Mouse (Mus musculus): ENCODE measurements around the gene Mansc4. TPM values are rescaled to one million over a fixed set of nuclear protein-coding genes. Genes with fewer than 3 reads are reported as not detected.

The Mansc4 gene
- polyA plus RNA-seq, 1 experiment: not detected

GRCm38 (mm10) chr6:147099458-147100277 lies 12.8 kb upstream of the Mansc4 start:
- TF ChIP-seq POLR2A (IDR thresholded peaks at IDR 0.05; ENCODE audit: borderline replicate concordance, low read depth, low read length) (no peak), CTCF (IDR thresholded peaks at IDR 0.05; ENCODE audit: low read depth, low read length) (no peak)
- H3K4me3 ChIP-seq (ENCODE audit: insufficient read depth, low read length): no peak overlapping the region
- H3K27ac ChIP-seq (ENCODE audit: insufficient read depth, low read depth, low read length): no peak overlapping the region
- peaks cover 11% of the 10 kb centered on the region for H3K4me1 ChIP-seq (ENCODE audit: control insufficient read depth, insufficient read depth, low read length)

- Histone ChIP-seq H3K4me1 (ENCODE audit: control insufficient read depth, insufficient read depth, low read length) (peaks cover 26% of the 10 kb centered on the region), H3K27ac (ENCODE audit: insufficient read depth, low read depth, low read length) (no peak overlapping the region), H3K4me3 (ENCODE audit: insufficient read depth, low read length) (no peak overlapping the region)
- TF ChIP-seq CTCF (IDR thresholded peaks at IDR 0.05; ENCODE audit: low read depth, low read length): no peak
- TF ChIP-seq POLR2A (IDR thresholded peaks at IDR 0.05; ENCODE audit: borderline replicate concordance, low read depth, low read length): no peak
Observed at GRCm38 (mm10) chr6:147097346-147097929, 10.6 kb upstream of the Mansc4 start.

- Histone ChIP-seq H3K27ac (ENCODE audit: insufficient read depth, low read depth, low read length) (no peak overlapping the region), H3K4me1 (ENCODE audit: control insufficient read depth, insufficient read depth, low read length) (peaks cover 26% of the 10 kb centered on the region), H3K4me3 (ENCODE audit: insufficient read depth, low read length) (no peak overlapping the region)
- TF ChIP-seq POLR2A (IDR thresholded peaks at IDR 0.05; ENCODE audit: borderline replicate concordance, low read depth, low read length) (no peak), CTCF (IDR thresholded peaks at IDR 0.05; ENCODE audit: low read depth, low read length) (no peak)
Observed at GRCm38 (mm10) chr6:147096934-147097333, 10.1 kb upstream of the Mansc4 start.

- TF ChIP-seq CTCF (IDR thresholded peaks at IDR 0.05; ENCODE audit: low read depth, low read length) (no peak), POLR2A (IDR thresholded peaks at IDR 0.05; ENCODE audit: borderline replicate concordance, low read depth, low read length) (no peak)
- Histone ChIP-seq H3K27ac (ENCODE audit: insufficient read depth, low read depth, low read length) (no peak overlapping the region), H3K4me3 (ENCODE audit: insufficient read depth, low read length) (no peak overlapping the region), H3K4me1 (ENCODE audit: control insufficient read depth, insufficient read depth, low read length) (peaks cover 26% of the 10 kb centered on the region)
Observed at GRCm38 (mm10) chr6:147096109-147096508, 9.3 kb upstream of the Mansc4 start.

GRCm38 (mm10) chr6:147094771-147095170 lies 7.9 kb upstream of the Mansc4 start:
- H3K27ac ChIP-seq (ENCODE audit: insufficient read depth, low read depth, low read length): no peak overlapping the region
- H3K4me1 ChIP-seq (ENCODE audit: control insufficient read depth, insufficient read depth, low read length): peaks cover 28% of the 10 kb centered on the region
- H3K4me3 ChIP-seq (ENCODE audit: insufficient read depth, low read length): no peak overlapping the region
- TF ChIP-seq CTCF (IDR thresholded peaks at IDR 0.05; ENCODE audit: low read depth, low read length) (no peak), POLR2A (IDR thresholded peaks at IDR 0.05; ENCODE audit: borderline replicate concordance, low read depth, low read length) (no peak)

- peak overlapping the region; percentile 86 for H3K4me3 ChIP-seq (ENCODE audit: insufficient read depth, low read length)
- peaks cover 18% of the 10 kb centered on the region for H3K4me1 ChIP-seq (ENCODE audit: control insufficient read depth, insufficient read depth, low read length)
- H3K27ac ChIP-seq (ENCODE audit: insufficient read depth, low read depth, low read length): no peak overlapping the region
- TF ChIP-seq POLR2A (IDR thresholded peaks at IDR 0.05; ENCODE audit: borderline replicate concordance, low read depth, low read length): no peak
- no peak for TF ChIP-seq CTCF (IDR thresholded peaks at IDR 0.05; ENCODE audit: low read depth, low read length)
Observed at GRCm38 (mm10) chr6:147092136-147092535, 5.3 kb upstream of the Mansc4 start.

GRCm38 (mm10) chr6:147091136-147092120 lies 4.6 kb upstream of the Mansc4 start, which contains the start of gene Klhl42:
Gene Klhl42 (plus strand): TSS chr6:147091379.
- TF ChIP-seq CTCF (IDR thresholded peaks at IDR 0.05; ENCODE audit: low read depth, low read length) (no peak), POLR2A (IDR thresholded peaks at IDR 0.05; ENCODE audit: borderline replicate concordance, low read depth, low read length) (peak; percentile 83; the same call in 1 of the 2 replicates)
- Histone ChIP-seq H3K27ac (ENCODE audit: insufficient read depth, low read depth, low read length) (peak within 1 kb of the TSS; percentile 66), H3K4me3 (ENCODE audit: insufficient read depth, low read length) (peak within 1 kb of the TSS; percentile 86), H3K4me1 (ENCODE audit: control insufficient read depth, insufficient read depth, low read length) (peaks cover 18% of the 10 kb centered on the region)

GRCm38 (mm10) chr6:147090191-147090590 lies 3.4 kb upstream of the Mansc4 start:
- Histone ChIP-seq H3K27ac (ENCODE audit: insufficient read depth, low read depth, low read length) (no peak overlapping the region), H3K4me1 (ENCODE audit: control insufficient read depth, insufficient read depth, low read length) (peaks cover 18% of the 10 kb centered on the region), H3K4me3 (ENCODE audit: insufficient read depth, low read length) (0 out of 2 replicates have a peak overlapping the region, but pooled peaks have one; percentile 86)
- no peak for TF ChIP-seq POLR2A (IDR thresholded peaks at IDR 0.05; ENCODE audit: borderline replicate concordance, low read depth, low read length)
- no peak for TF ChIP-seq CTCF (IDR thresholded peaks at IDR 0.05; ENCODE audit: low read depth, low read length)

GRCm38 (mm10) chr6:147088517-147088916 lies 1.7 kb upstream of the Mansc4 start:
- no peak overlapping the region for H3K4me3 ChIP-seq (ENCODE audit: insufficient read depth, low read length)
- no peak for TF ChIP-seq CTCF (IDR thresholded peaks at IDR 0.05; ENCODE audit: low read depth, low read length)
- TF ChIP-seq POLR2A (IDR thresholded peaks at IDR 0.05; ENCODE audit: borderline replicate concordance, low read depth, low read length): no peak
- H3K4me1 ChIP-seq (ENCODE audit: control insufficient read depth, insufficient read depth, low read length): 0 out of 2 replicates have a peak, but pooled peaks cover 9% of the 10 kb centered on the region
- H3K27ac ChIP-seq (ENCODE audit: insufficient read depth, low read depth, low read length): no peak overlapping the region
